Mouse (Mus musculus) CH12.LX (cell line): ENCODE results near the gene Myo16. TPM values are rescaled to one million over a fixed set of nuclear protein-coding genes. Genes with fewer than 3 reads are reported as not detected.

Source experiments
- DNase-seq: peaks from one replicate; pipeline ENCODE4 v3.0.0-alpha.2; 2013; ENCODE audit errors: extremely low read depth
- H3K27ac ChIP-seq: 2 replicates; pipeline ENCODE4 v1.5.1; 2012; ENCODE audit warnings: low read depth, mild to moderate bottlenecking, control low read depth, moderate library complexity; ENCODE audit not compliant: insufficient read depth
- H3K27me3 ChIP-seq: replicated peaks from 2 replicates; pipeline ENCODE3; 2012; ENCODE audit warnings: inconsistent platforms
- H3K36me3 ChIP-seq, 2 experiments: replicated peaks in 1 of 2; 2 replicates each; pipeline versions ENCODE3 to v1.6.1; 2012; ENCODE audit warnings: inconsistent platforms in 1 of 2, low read length in 1 of 2, mild to moderate bottlenecking in 1 of 2, mixed read lengths in 1 of 2, moderate library complexity in 1 of 2; ENCODE audit not compliant: control insufficient read depth in 1 of 2, insufficient read depth in 1 of 2
- H3K4me1 ChIP-seq, 2 experiments: 2 replicates each; pipeline ENCODE4 v1.6.1; 2012; ENCODE audit warnings: inconsistent platforms in 1 of 2, moderate library complexity in 1 of 2; ENCODE audit not compliant: insufficient read depth in 2 of 2, control insufficient read depth in 1 of 2
- H3K4me2 ChIP-seq: 2 replicates; pipeline ENCODE4 v1.6.1; 2012; ENCODE audit warnings: low read depth, mild to moderate bottlenecking, control low read depth; ENCODE audit not compliant: poor library complexity, insufficient read depth, severe bottlenecking
- H3K4me3 ChIP-seq, 3 experiments: fragments of 150-350 bp in 1 of 3; sonication (generic) in 1 of 3; replicated peaks in 1 of 3; 2 replicates each; pipeline versions ENCODE3 to v1.5.1; 2011 to 2012; ENCODE audit warnings: low read depth in 2 of 3, low read length in 2 of 3, mild to moderate bottlenecking in 2 of 3, moderate library complexity in 2 of 3, control low read depth in 1 of 3, improper control_type of control experiment in 1 of 3, inconsistent platforms in 1 of 3, mixed read lengths in 1 of 3; ENCODE audit not compliant: poor library complexity in 1 of 3
- H3K79me2 ChIP-seq: replicated peaks from 2 replicates; pipeline ENCODE4 v1.6.1; 2012; ENCODE audit warnings: mild to moderate bottlenecking, moderate library complexity; ENCODE audit not compliant: control insufficient read depth, poor library complexity, insufficient read depth, severe bottlenecking; ENCODE audit errors: extremely low read depth
- H3K9ac ChIP-seq: 2 replicates; pipeline ENCODE4 v1.6.1; 2012; ENCODE audit warnings: low read depth, mild to moderate bottlenecking, control low read depth, moderate library complexity; ENCODE audit not compliant: insufficient read depth
- H3K9me3 ChIP-seq: replicated peaks from 2 replicates; pipeline ENCODE3; 2012; ENCODE audit warnings: low read length, inconsistent platforms, mixed read lengths
- HCFC1 ChIP-seq: IDR thresholded peaks from 2 replicates; pipeline ENCODE4 v1.6.1; 2012; ENCODE audit warnings: low read depth, mild to moderate bottlenecking, inconsistent platforms, low read length, improper control_type of control experiment
- JUND ChIP-seq: conservative IDR thresholded peaks from 2 replicates; pipeline ENCODE4 v1.6.1; 2011; ENCODE audit warnings: low read depth, low read length, improper control_type of control experiment
- KAT2A ChIP-seq: IDR thresholded peaks from 2 replicates; pipeline ENCODE4 v1.6.1; 2012; ENCODE audit warnings: low read length, improper control_type of control experiment, inconsistent platforms; ENCODE audit not compliant: insufficient replicate concordance
- MXI1 ChIP-seq: IDR thresholded peaks from 2 replicates; pipeline ENCODE4 v1.6.1; 2011; ENCODE audit warnings: mild to moderate bottlenecking, low read depth, low read length, improper control_type of control experiment
- NELFE ChIP-seq: IDR thresholded peaks from 2 replicates; pipeline ENCODE4 v1.6.1; 2011; ENCODE audit warnings: low read depth, low read length, improper control_type of control experiment
- PAX5 ChIP-seq: IDR thresholded peaks from 2 replicates; pipeline ENCODE4 v1.6.1; 2012; ENCODE audit warnings: low read length, inconsistent platforms, mixed read lengths
- POLR2AphosphoS2 ChIP-seq: IDR thresholded peaks from 2 replicates; pipeline ENCODE4 v1.6.1; 2011; ENCODE audit warnings: low read depth, low read length, improper control_type of control experiment
- SMC3 ChIP-seq: IDR thresholded peaks from 2 replicates; pipeline ENCODE4 v1.6.1; 2011; ENCODE audit warnings: low read depth, low read length, improper control_type of control experiment
- ZMIZ1 ChIP-seq: IDR thresholded peaks from 2 replicates; pipeline ENCODE4 v1.6.1; 2012; ENCODE audit warnings: low read depth, mild to moderate bottlenecking, inconsistent platforms, low read length, improper control_type of control experiment
- dilution Hi-C: fragments of 300-500 bp; cut with MboI; formaldehyde crosslinking; loops from 2 replicates; pipeline ENCODE4 v1.14.3; 2020; ENCODE audit warnings: low sequenced_read_pairs; ENCODE audit not compliant: extremely low pct_unique_long_range_greater_than_20kb, extremely low pct_ligation_motif_present
- in situ Hi-C: fragments of 300-500 bp; cut with MboI; formaldehyde crosslinking; loops from 3 replicates; pipeline ENCODE4 v1.14.3; 2019; ENCODE audit warnings: low sequenced_read_pairs, low pct_ligation_motif_present, low pct_unique_long_range_greater_than_20kb, mixed read lengths
- polyA plus RNA-seq: library from polyadenylated mRNA; unstranded; fragments of >175 nt; gene quantifications from 2 replicates; pipeline ENCODE4 v1.2.1, GENCODE M21; 2012; ENCODE audit warnings: low read depth; ENCODE audit not compliant: insufficient read length
- total RNA-seq, 2 experiments: library from RNA; depleted of rRNA; stranded (reverse); fragments of 300-350 nt in 1 of 2; fragments of >200 nt in 1 of 2; gene quantifications; 2 replicates each; pipeline ENCODE4 v1.2.3; 2012 to 2014

The Myo16 gene
- total and polyA plus RNA-seq, 3 experiments: not detected

- dilution Hi-C loops (no loop called here), in situ Hi-C loops (no loop called here)
- no peak for DNase-seq
- H3K9ac ChIP-seq: no peak overlapping the region
- H3K4me3 ChIP-seq: no peak overlapping the region
- no peak overlapping the region for H3K27ac ChIP-seq
- H3K27me3 ChIP-seq: peaks cover 2% of the 10 kb centered on the region
- H3K4me2 ChIP-seq: no peak overlapping the region
- TF ChIP-seq MXI1 (no peak), PAX5 (no peak)
- peaks cover 0 to 4% of the 10 kb centered on the region in 2 experiments; a peak in 1 of 4 replicates for H3K4me1 ChIP-seq
- no peaks in the 10 kb centered on the region for H3K79me2 ChIP-seq
- H3K9me3 ChIP-seq: no peaks in the 10 kb centered on the region
- H3K36me3 ChIP-seq: no peaks in the 10 kb centered on the region
These were observed 330.1 kb downstream of the Myo16 start for GRCm38 (mm10) chr8:10483841-10484240.

GRCm38 (mm10) chr8:10489738-10490419 is 336.2 kb downstream of the Myo16 start:
- no peaks in the 10 kb centered on the region for H3K27me3 ChIP-seq
- no peak for TF ChIP-seq KAT2A
- TF ChIP-seq PAX5: no peak
- TF ChIP-seq JUND: no peak
- no peak for TF ChIP-seq ZMIZ1
- no peak for TF ChIP-seq NELFE
- no peaks in the 10 kb centered on the region; a peak in 1 of 4 replicates for H3K4me1 ChIP-seq
- in situ Hi-C loops (no loop called here), dilution Hi-C loops (no loop called here)
- H3K4me2 ChIP-seq: no peak overlapping the region
- no peak for DNase-seq
- H3K9ac ChIP-seq: no peak overlapping the region
- no peaks in the 10 kb centered on the region for H3K36me3 ChIP-seq
- H3K4me3 ChIP-seq: no peak overlapping the region
- no peaks in the 10 kb centered on the region for H3K9me3 ChIP-seq
- no peaks in the 10 kb centered on the region for H3K79me2 ChIP-seq
- no peak overlapping the region for H3K27ac ChIP-seq

- TF ChIP-seq POLR2AphosphoS2: no peak
- no peak for TF ChIP-seq SMC3
- no peak for TF ChIP-seq NELFE
- no peak for TF ChIP-seq HCFC1
These were observed 336.7 kb downstream of the Myo16 start for GRCm38 (mm10) chr8:10490420-10490784.

More at GRCm38 (mm10) chr8:10490420-10490784, 336.7 kb downstream of the Myo16 start:
- Histone ChIP-seq H3K9me3 (no peaks in the 10 kb centered on the region), H3K4me1 (no peaks in the 10 kb centered on the region; a peak in 1 of 4 replicates), H3K4me3 (no peak overlapping the region), H3K27ac (no peak overlapping the region), H3K4me2 (no peak overlapping the region), H3K27me3 (no peaks in the 10 kb centered on the region), H3K79me2 (no peaks in the 10 kb centered on the region), H3K9ac (no peak overlapping the region), H3K36me3 (no peaks in the 10 kb centered on the region)
- in situ Hi-C loops (no loop called here), dilution Hi-C loops (no loop called here)
- DNase-seq: no peak
